Mouse (Mus musculus): ENCODE data around the gene Ppp1r14c.

DNA sequence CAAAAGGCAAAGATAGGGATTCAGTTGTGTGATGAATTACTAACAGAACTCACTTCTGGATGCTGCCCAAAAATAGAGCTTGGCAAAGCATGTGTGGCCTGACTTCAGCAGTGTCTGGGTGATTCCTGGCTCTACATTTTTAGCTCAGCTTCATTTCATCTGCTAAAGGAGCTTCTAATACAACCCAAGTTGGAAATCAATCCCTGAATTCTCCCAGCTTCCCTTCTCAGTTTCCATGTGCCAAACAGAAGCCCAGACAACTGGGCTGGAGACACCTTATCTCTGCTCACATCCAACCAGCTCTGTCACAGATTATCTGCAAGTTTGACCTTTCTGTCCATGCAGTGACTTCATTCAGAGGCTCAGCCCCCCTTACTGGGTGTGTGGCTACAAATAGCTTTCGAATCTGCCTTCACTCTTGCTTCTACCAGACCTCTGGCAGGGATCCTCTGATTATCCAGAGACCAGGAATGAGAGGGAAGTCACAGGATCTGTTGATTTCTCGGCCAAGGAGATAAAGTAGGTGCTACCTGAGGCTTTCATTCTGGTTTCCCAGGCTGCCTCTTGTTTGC is 28.4 kb upstream of the Ppp1r14c start:
- TF ChIP-seq MAX (IDR thresholded peaks at IDR 0.05) (no peak), MYOD1 (IDR thresholded peaks at IDR 0.05; ENCODE audit: control insufficient read depth, insufficient read length, low read depth) (no peak), MYOG (IDR thresholded peaks at IDR 0.05; ENCODE audit: control insufficient read depth, extremely low read depth, insufficient read length) (no peak), CTCF (IDR thresholded peaks at IDR 0.05; ENCODE audit: control insufficient read depth, insufficient read depth, insufficient read length) (no peak), FOSL1 (IDR thresholded peaks at IDR 0.05; ENCODE audit: insufficient read depth, low read length, poor library complexity, severe bottlenecking) (no peak)

Data from C2C12 (cell line).